Mouse (Mus musculus): Measurements from ENCODE around the gene Tut4. TPM values are rescaled to one million over a fixed set of nuclear protein-coding genes. Genes with fewer than 3 reads are reported as not detected.

The Tut4 gene
- 5.2 TPM for polyA plus RNA-seq (2012; fragmentation: generic; extraction: Trizol)
- long read RNA-seq, experiment 1, partial matches to known transcripts = 2 of 6 reads
- long read RNA-seq, experiment 1, other reads (novel, unspliced or antisense) = 4 of 6 reads
- long read RNA-seq, experiment 2, partial matches to known transcripts = 1 of 4 reads
- long read RNA-seq, experiment 2, other reads (novel, unspliced or antisense) = 3 of 4 reads

DNA sequence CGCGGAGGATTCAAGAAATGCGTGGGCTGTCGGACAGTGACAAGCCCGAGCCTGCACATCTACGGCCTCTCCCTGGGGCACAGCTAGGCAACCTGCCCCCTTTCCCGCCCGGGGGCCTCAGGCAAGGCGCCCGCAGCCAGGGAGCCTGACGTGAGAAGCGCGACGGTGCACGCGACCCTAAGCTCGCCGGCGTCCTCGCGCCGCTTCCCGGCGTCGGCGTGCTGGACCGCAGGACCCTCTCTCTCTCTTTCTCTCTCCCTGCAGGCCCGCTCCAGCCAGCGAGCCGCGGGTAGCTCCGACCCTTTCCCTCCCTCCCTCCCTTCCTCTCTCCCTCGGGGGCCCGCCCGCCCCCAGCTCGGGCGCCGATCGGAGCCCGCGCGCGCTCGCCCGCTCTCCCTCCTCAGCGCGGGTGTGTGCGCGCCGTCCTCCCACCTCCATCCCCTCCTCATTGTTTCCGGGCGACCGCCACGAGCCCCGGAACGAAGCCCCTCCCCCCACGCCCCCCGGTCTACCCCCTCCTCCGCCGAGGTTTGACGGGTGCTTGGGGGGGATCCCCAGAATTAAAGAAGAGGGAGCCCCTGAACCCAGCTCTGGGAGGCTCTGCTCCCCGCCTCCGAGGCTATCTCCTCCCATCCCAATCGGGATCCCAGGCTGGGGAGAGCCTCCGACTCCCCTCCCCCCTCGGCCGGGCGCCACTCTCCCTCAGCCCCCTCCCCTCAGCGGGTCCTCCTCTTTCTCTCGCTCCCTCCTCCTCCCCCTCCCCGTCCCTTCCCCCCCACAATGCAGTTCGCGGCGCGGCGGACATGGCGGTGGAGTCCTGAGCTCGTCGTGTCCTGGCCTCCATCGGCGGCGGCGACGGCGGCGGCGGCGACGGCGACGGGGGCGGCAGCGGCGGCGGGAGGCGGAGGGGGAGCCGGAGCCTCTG is at the start of gene Tut4:
TSS of gene Tut4 (plus strand) at position 196 of the 925 bp plus-strand sequence.
- TF ChIP-seq MAX (IDR thresholded peaks at IDR 0.05) (peak; percentile 3), FOSL1 (IDR thresholded peaks at IDR 0.05; ENCODE audit: insufficient read depth, low read length, poor library complexity, severe bottlenecking) (no peak), MYOG (IDR thresholded peaks at IDR 0.05; ENCODE audit: control insufficient read depth, extremely low read depth, insufficient read length) (no peak)
- Histone ChIP-seq H3K79me2 (ENCODE audit: control insufficient read depth, insufficient read depth) (peaks cover 43% of the 10 kb centered on the region), H3K79me3 (ENCODE audit: low read depth) (peaks cover 7% of the 10 kb centered on the region)

DNA sequence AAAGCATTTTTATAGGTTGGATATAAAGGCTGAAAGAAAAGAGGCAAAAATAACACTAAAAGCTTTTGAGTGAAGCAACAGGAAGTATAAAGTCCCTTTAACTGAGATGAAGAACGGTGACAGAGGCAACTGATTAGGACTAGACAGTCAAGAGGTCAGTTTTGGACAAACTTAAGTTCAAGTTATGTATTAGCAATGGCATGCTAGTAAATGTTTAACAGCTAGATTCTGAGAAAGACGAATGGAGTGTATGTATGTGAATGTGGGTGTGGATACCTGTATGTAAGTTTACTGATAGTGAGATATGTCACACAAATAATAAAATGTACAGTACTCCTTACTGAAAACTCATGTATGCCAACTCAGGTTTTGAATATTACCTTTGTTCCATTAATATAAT is 34.6 kb upstream of the Tut4 start:
- no peaks in the 10 kb centered on the region for H3K79me3 ChIP-seq (ENCODE audit: low read depth)
- no peak overlapping the region for H3K4me3 ChIP-seq (ENCODE audit: insufficient read depth, poor library complexity, severe bottlenecking)
- H3K36me3 ChIP-seq (ENCODE audit: control insufficient read depth, insufficient read depth) = no peaks in the 10 kb centered on the region
- H3ac ChIP-seq (ENCODE audit: control insufficient read depth, insufficient read length, low read depth) = no peak overlapping the region
- TF ChIP-seq MYOD1 (IDR thresholded peaks at IDR 0.05; ENCODE audit: control insufficient read depth, insufficient read length, low read depth) (no peak), CTCF (IDR thresholded peaks at IDR 0.05; ENCODE audit: control insufficient read depth, insufficient read depth, insufficient read length) (no peak), CEBPB (IDR thresholded peaks at IDR 0.05; ENCODE audit: low read depth) (no peak), MYOG (IDR thresholded peaks at IDR 0.05; ENCODE audit: control insufficient read depth, extremely low read depth, insufficient read length) (no peak), USF1 (IDR thresholded peaks at IDR 0.05; ENCODE audit: low read depth) (no peak), MAX (IDR thresholded peaks at IDR 0.05) (no peak), FOSL1 (IDR thresholded peaks at IDR 0.05; ENCODE audit: insufficient read depth, low read length, poor library complexity, severe bottlenecking) (no peak)
- H3K27me3 ChIP-seq (ENCODE audit: control insufficient read depth, insufficient read depth, insufficient read length) = no peaks in the 10 kb centered on the region
- no peaks in the 10 kb centered on the region for H3K79me2 ChIP-seq (ENCODE audit: control insufficient read depth, insufficient read depth)

More for the DNA sequence above, at the start of gene Tut4:
- Histone ChIP-seq H3K27me3 (ENCODE audit: control insufficient read depth, insufficient read depth, insufficient read length) (no peaks in the 10 kb centered on the region), H3K36me3 (ENCODE audit: control insufficient read depth, insufficient read depth) (no peaks in the 10 kb centered on the region), H3ac (ENCODE audit: control insufficient read depth, insufficient read length, low read depth) (peak within 1 kb of the TSS; percentile 89), H3K4me3 (ENCODE audit: insufficient read depth, poor library complexity, severe bottlenecking) (peak within 1 kb of the TSS; percentile 64)

DNA sequence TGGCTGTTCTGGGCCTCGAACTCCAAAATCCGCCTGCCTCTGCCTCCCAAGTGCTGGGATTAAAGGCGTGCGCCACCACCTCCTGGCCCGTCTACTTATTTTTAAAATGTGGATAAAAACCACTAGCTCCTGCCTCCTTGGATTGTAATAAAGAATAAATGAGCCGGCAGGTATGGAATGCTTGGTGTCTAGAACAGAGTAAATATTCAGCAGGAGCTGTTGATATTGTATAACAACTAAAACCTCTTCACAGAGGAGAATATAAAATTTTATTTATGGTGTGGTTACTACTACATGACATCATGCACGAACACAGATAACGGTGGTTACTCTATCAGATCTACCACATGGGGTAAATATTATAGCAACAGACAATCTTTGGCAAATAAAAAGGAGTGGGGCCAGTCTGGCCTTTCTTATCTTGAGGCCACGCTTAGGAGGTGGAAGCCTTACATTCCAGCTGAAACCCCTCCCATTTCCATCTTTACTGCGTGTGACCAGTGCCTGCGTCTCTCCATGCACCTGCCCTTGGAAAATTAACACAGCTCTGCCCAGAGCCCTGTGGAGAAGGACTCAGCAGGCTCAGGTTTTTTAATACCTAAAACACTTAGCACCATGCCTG is 31.4 kb upstream of the Tut4 start:
- peaks cover 10% of the 10 kb centered on the region for H3K27me3 ChIP-seq (ENCODE audit: control insufficient read depth, insufficient read depth, insufficient read length)
- TF ChIP-seq MYOD1 (IDR thresholded peaks at IDR 0.05; ENCODE audit: control insufficient read depth, insufficient read length, low read depth) = no peak
- no peak for TF ChIP-seq MAX (IDR thresholded peaks at IDR 0.05)
- TF ChIP-seq FOSL1 (IDR thresholded peaks at IDR 0.05; ENCODE audit: insufficient read depth, low read length, poor library complexity, severe bottlenecking) = no peak
- TF ChIP-seq USF1 (IDR thresholded peaks at IDR 0.05; ENCODE audit: low read depth) = no peak
- no peak for TF ChIP-seq CTCF (IDR thresholded peaks at IDR 0.05; ENCODE audit: control insufficient read depth, insufficient read depth, insufficient read length)
- TF ChIP-seq CEBPB (IDR thresholded peaks at IDR 0.05; ENCODE audit: low read depth) = no peak
- no peak for TF ChIP-seq MYOG (IDR thresholded peaks at IDR 0.05; ENCODE audit: control insufficient read depth, extremely low read depth, insufficient read length)
- no peak overlapping the region for H3K4me3 ChIP-seq (ENCODE audit: insufficient read depth, poor library complexity, severe bottlenecking)
- H3ac ChIP-seq (ENCODE audit: control insufficient read depth, insufficient read length, low read depth) = no peak overlapping the region
- H3K36me3 ChIP-seq (ENCODE audit: control insufficient read depth, insufficient read depth) = no peaks in the 10 kb centered on the region
- no peaks in the 10 kb centered on the region for H3K79me2 ChIP-seq (ENCODE audit: control insufficient read depth, insufficient read depth)
- H3K79me3 ChIP-seq (ENCODE audit: low read depth) = no peaks in the 10 kb centered on the region

DNA sequence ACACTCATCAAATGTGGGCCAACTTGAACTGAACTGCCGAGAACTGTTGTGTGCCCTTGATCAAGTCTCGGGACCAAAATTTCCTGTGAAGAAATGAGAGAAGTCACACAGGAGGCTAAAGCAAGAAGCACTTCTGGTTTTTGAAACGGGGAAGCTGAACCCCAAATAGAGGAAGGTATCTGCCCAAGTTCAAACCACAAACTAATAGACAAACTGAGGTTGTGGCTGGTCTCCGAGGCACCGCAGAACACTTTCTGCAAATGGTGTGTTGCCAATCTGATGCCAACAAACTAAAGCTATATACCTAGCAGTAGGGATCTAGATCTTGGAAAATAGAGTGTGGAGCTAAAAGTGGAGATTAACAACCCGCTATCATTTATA is 30.9 kb upstream of the Tut4 start:
- Histone ChIP-seq H3K27me3 (ENCODE audit: control insufficient read depth, insufficient read depth, insufficient read length) (peaks cover 10% of the 10 kb centered on the region), H3K79me3 (ENCODE audit: low read depth) (no peaks in the 10 kb centered on the region), H3K4me3 (ENCODE audit: insufficient read depth, poor library complexity, severe bottlenecking) (no peak overlapping the region), H3K79me2 (ENCODE audit: control insufficient read depth, insufficient read depth) (no peaks in the 10 kb centered on the region), H3ac (ENCODE audit: control insufficient read depth, insufficient read length, low read depth) (no peak overlapping the region), H3K36me3 (ENCODE audit: control insufficient read depth, insufficient read depth) (no peaks in the 10 kb centered on the region)
- TF ChIP-seq FOSL1 (IDR thresholded peaks at IDR 0.05; ENCODE audit: insufficient read depth, low read length, poor library complexity, severe bottlenecking) = no peak
- TF ChIP-seq MAX (IDR thresholded peaks at IDR 0.05) = no peak
- TF ChIP-seq MYOG (IDR thresholded peaks at IDR 0.05; ENCODE audit: control insufficient read depth, extremely low read depth, insufficient read length) = no peak
- no peak for TF ChIP-seq MYOD1 (IDR thresholded peaks at IDR 0.05; ENCODE audit: control insufficient read depth, insufficient read length, low read depth)
- no peak for TF ChIP-seq CTCF (IDR thresholded peaks at IDR 0.05; ENCODE audit: control insufficient read depth, insufficient read depth, insufficient read length)
- no peak for TF ChIP-seq USF1 (IDR thresholded peaks at IDR 0.05; ENCODE audit: low read depth)
- no peak for TF ChIP-seq CEBPB (IDR thresholded peaks at IDR 0.05; ENCODE audit: low read depth)

DNA sequence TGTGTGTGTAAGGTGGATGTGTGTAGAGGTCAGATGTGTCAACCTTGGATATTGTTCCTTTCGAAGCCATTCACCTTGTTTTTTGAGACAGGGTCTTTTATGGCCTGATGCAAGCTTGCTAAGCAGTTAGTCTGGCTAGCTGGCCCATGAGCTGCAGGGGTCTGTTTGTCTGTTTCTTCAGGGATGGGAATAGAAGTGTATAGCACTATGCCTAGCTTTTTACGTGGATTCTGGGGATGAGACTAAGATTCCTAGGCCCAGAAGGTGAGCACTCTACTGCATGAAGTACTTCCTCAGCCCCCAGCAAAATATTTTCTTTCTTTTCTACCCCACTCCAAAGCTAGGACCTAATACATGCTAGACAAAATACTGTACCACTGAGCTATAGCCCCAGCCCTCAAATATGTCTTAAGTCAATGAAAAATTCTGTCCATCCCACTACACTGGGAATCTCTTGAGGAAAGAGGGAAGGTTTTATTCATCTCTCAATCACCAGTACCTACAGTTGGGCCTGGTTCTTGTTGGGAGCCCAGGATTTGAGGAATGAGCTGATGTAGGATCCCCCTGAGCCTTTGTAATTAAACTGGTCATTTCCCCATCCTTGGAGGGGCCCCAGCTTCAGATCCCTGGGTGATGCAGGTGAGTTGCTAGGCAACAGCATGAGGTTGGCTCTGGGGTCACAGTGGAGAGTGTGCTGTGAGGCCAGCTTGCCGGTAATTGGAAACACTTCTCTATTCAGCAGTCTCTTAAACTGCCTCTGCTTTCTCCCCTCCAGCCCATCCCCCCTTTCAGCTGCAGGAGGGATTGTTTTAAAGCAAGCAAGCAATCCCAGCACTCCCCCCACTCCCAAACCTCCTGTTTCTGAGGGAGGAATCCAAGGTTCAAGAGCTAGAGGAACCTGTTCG is 28.3 kb upstream of the Tut4 start:
- Histone ChIP-seq H3ac (ENCODE audit: control insufficient read depth, insufficient read length, low read depth) (no peak overlapping the region), H3K4me3 (ENCODE audit: insufficient read depth, poor library complexity, severe bottlenecking) (no peak overlapping the region)
- no peak for TF ChIP-seq MYOD1 (IDR thresholded peaks at IDR 0.05; ENCODE audit: control insufficient read depth, insufficient read length, low read depth)
- TF ChIP-seq FOSL1 (IDR thresholded peaks at IDR 0.05; ENCODE audit: insufficient read depth, low read length, poor library complexity, severe bottlenecking) = no peak
- TF ChIP-seq CEBPB (IDR thresholded peaks at IDR 0.05; ENCODE audit: low read depth) = no peak
- no peak for TF ChIP-seq MAX (IDR thresholded peaks at IDR 0.05)
- no peak for TF ChIP-seq CTCF (IDR thresholded peaks at IDR 0.05; ENCODE audit: control insufficient read depth, insufficient read depth, insufficient read length)
- TF ChIP-seq MYOG (IDR thresholded peaks at IDR 0.05; ENCODE audit: control insufficient read depth, extremely low read depth, insufficient read length) = no peak
- no peak for TF ChIP-seq USF1 (IDR thresholded peaks at IDR 0.05; ENCODE audit: low read depth)

More for the DNA sequence above, 28.3 kb upstream of the Tut4 start:
- Histone ChIP-seq H3K79me3 (ENCODE audit: low read depth) (no peaks in the 10 kb centered on the region), H3K79me2 (ENCODE audit: control insufficient read depth, insufficient read depth) (no peaks in the 10 kb centered on the region), H3K36me3 (ENCODE audit: control insufficient read depth, insufficient read depth) (no peaks in the 10 kb centered on the region), H3K27me3 (ENCODE audit: control insufficient read depth, insufficient read depth, insufficient read length) (peaks cover 10% of the 10 kb centered on the region)
